ENCODE assay signal across 8 mouse cellular contexts in the genomic region with DNA sequence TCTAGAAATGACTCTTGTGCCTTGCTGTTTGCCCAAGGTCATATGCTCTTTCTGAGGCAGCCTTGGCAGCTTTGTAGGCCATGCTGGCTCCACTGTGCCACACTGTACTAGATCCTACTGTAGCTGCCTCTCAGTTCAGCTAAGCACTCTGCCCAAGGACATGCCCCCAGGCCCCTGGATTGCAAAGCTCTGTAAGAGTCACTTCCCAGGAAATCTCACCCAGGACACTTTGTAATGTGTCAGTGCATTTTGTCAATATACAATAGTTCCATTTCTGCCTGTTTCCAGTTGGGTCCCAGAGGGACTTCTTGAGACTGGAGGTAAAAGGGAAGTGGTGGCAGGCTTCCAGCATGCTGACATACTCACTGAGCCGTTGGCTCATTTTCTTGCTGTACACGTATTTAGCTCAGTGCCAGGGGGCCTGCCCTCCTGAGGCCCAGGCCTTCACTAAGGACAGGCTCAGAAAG.
A peak's percentile ranks its signal among the peaks of the same experiment; 100 is the strongest.
DNase-seq lines count a peak whose midpoint lies in the region; ATAC-seq lines count a peak whose summit lies in the region.

No protein-coding gene starts in this region.

- peak overlapping the region; percentile 60 for H3K27ac ChIP-seq in midbrain, embryonic 14.5 days (replicated peaks; ENCODE audit: low read depth, low read length)
- no peak overlapping the region for H3K27ac ChIP-seq in midbrain, embryonic 10.5 days (replicated peaks)

- ATAC-seq in midbrain, embryonic 14.5 days (ENCODE audit: low FRiP score, low TSS enrichment), result no peak

- WGBS in midbrain, embryonic 14.5 days, result 32% methylated on average over 2 of the region's 2 CpGs
- 78% methylated on average over 2 of the region's 2 CpGs for WGBS in midbrain, embryonic 10.5 days

- 0 out of 2 replicates have a peak, but pooled peaks cover 6% of the 10 kb centered on the region for H3K4me1 ChIP-seq in midbrain, embryonic 14.5 days (ENCODE audit: control insufficient read depth, insufficient read depth, low read length)
- H3K4me1 ChIP-seq in midbrain, embryonic 10.5 days, result no peaks in the 10 kb centered on the region

- H3K9ac ChIP-seq in midbrain, embryonic 14.5 days (replicated peaks; ENCODE audit: low read length), result no peak overlapping the region

- H3K36me3 ChIP-seq in midbrain, embryonic 14.5 days (ENCODE audit: control insufficient read depth, insufficient read depth, low read length), result no peaks in the 10 kb centered on the region
- H3K36me3 ChIP-seq in midbrain, embryonic 10.5 days, result no peaks in the 10 kb centered on the region

- no peaks in the 10 kb centered on the region for H3K9me3 ChIP-seq in midbrain, embryonic 14.5 days (ENCODE audit: control insufficient read depth, low read length)
- H3K9me3 ChIP-seq in midbrain, embryonic 10.5 days (replicated peaks), result no peaks in the 10 kb centered on the region

- no peak overlapping the region for H3K4me2 ChIP-seq in midbrain, embryonic 14.5 days (ENCODE audit: low read length)

- H3K27me3 ChIP-seq in midbrain, embryonic 14.5 days (ENCODE audit: control insufficient read depth, insufficient read depth, low read length), result no peaks in the 10 kb centered on the region
- H3K27me3 ChIP-seq in midbrain, embryonic 10.5 days (ENCODE audit: low read depth, poor library complexity, severe bottlenecking), result no peaks in the 10 kb centered on the region

- DNase-seq in cerebellum, adult 11-12 months, result peak; percentile 4
- DNase-seq in cerebellum, adult 11 months, result no peak
- DNase-seq in midbrain, embryonic 14.5 days, result peak; percentile 75
- no peak for DNase-seq in midbrain, embryonic 10.5 days (ENCODE audit: low spot score)
- peak; percentile 9 to 29 for DNase-seq in cerebellum, postnatal 25 days
- DNase-seq in kidney, postnatal 25 days, result peak; percentile 64 to 65
- DNase-seq in c-Kit-positive CD71-positive TER-119-positive erythroid progenitor cells, embryonic 14.5 days (ENCODE audit: low spot score), result no peak
- no peak for DNase-seq in spleen, adult 12 weeks (ENCODE audit: low spot score)

- no peak overlapping the region for H3K4me3 ChIP-seq in midbrain, embryonic 14.5 days (replicated peaks; ENCODE audit: low read depth, low read length)
- no peak overlapping the region for H3K4me3 ChIP-seq in midbrain, embryonic 10.5 days

Comparison
In these comparisons a context has a peak if more than half of its experiments do, and no peak if none do; other contexts are left out.
1. DNase-seq: peak in cerebellum, adult 11-12 months (single experiment), midbrain, embryonic 14.5 days (single experiment), cerebellum, postnatal 25 days (2 of 2) and kidney, postnatal 25 days (2 of 2); none in cerebellum, adult 11 months (single experiment), midbrain, embryonic 10.5 days (single experiment), c-Kit-positive CD71-positive TER-119-positive erythroid progenitor cells, embryonic 14.5 days (single experiment) and spleen, adult 12 weeks (single experiment).